Mouse (Mus musculus): Measurements from ENCODE around the gene Smarcd2.

DNA sequence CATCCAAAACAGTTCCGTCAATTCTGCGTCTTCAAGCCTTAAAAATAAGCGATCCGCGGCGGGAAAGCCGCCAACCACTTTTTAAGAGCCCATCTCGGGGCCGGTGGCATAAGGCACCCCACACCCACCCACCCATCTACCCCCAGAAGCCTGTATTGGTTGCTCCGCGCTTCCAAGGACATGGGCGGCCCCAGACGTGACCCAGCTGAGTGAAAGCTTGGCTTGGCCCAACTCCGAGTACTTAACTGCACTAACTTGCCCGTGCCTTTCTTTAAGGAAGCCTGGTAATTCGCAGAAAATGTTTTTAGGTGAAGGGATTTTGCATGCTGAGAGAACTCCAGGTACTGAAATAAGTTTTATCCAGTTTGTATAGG lies 526 bp upstream of the Smarcd2 start:
- no peak for TF ChIP-seq CTCF (IDR thresholded peaks at IDR 0.05; ENCODE audit: low read depth, low read length)
- TF ChIP-seq EP300 (IDR thresholded peaks at IDR 0.05; ENCODE audit: insufficient read depth, low read depth, low read length) = no peak
- TF ChIP-seq POLR2A (IDR thresholded peaks at IDR 0.05; ENCODE audit: insufficient read depth, low read length) = no peak

All from ES-Bruce4 (cell line).